Mouse (Mus musculus): ENCODE results near the gene Klhl29.

- TF ChIP-seq CTCF (IDR thresholded peaks at IDR 0.05), result no peak
- TF ChIP-seq POLR2A (IDR thresholded peaks at IDR 0.05; ENCODE audit: insufficient read depth, low read depth, low read length), result no peak
Observed at GRCm38 (mm10) chr12:5387112-5387511, 11.6 kb upstream of the Klhl29 start.
